Comparison of ENCODE assay signal across 50 mouse cellular contexts in genomic region chr19:24886888-24887287, GRCm38 (mm10). TPM values are rescaled to one million over a fixed set of nuclear protein-coding genes. Genes with fewer than 3 reads are reported as not detected.
"Had no signal": no experiment of that assay in that cellular context is flagged by ENCODE, and none has a peak within 500 bp of the region (broad histone marks: within the 10 kb centered on the region; RNA-seq: fewer than 3 reads in every experiment).

No protein-coding gene starts in this region.

- H3K4me3 ChIP-seq: heart, embryonic 12.5 days; heart, embryonic 13.5 days; heart, embryonic 15.5 days; hindbrain, embryonic 10.5 days; hindbrain, embryonic 12.5 days; hindbrain, embryonic 13.5 days; hindbrain, embryonic 15.5 days; intestine, embryonic 15.5 days; kidney, embryonic 15.5 days; layer of hippocampus, adult 2 months; left cerebral cortex, adult 2 months had no signal

- H3K27me3 ChIP-seq: intestine, embryonic 15.5 days had no signal

- H3K4me2 ChIP-seq: heart, embryonic 11.5 days; heart, embryonic 12.5 days; heart, embryonic 13.5 days; heart, embryonic 15.5 days; hindbrain, embryonic 12.5 days; hindbrain, embryonic 13.5 days; hindbrain, embryonic 14.5 days; hindbrain, embryonic 15.5 days; intestine, embryonic 15.5 days; kidney, embryonic 15.5 days had no signal

- H3K27ac ChIP-seq: heart, embryonic 13.5 days; heart, embryonic 15.5 days; hindbrain, embryonic 10.5 days; hindbrain, embryonic 12.5 days; hindbrain, embryonic 13.5 days; hindbrain, embryonic 14.5 days; hindbrain, embryonic 15.5 days; hindbrain, postnatal 0 days; intestine, embryonic 15.5 days; kidney, embryonic 15.5 days; kidney, postnatal 0 days; layer of hippocampus, adult 2 months; left cerebral cortex, adult 2 months had no signal

- DNase-seq: heart, postnatal 10 days; heart, postnatal 14 days; heart, postnatal 4 days; kidney, adult 11 months; kidney, adult 18-20 months; kidney, adult 2 months; kidney, adult 8-10 months; kidney, adult 9 months; kidney, postnatal 10 days; kidney, postnatal 14 days; kidney, postnatal 25 days; kidney, postnatal 36 days; kidney, postnatal 4 days; layer of hippocampus, adult 9-11 months; layer of hippocampus, postnatal 36 days had no signal

- H3K4me1 ChIP-seq: hindbrain, embryonic 10.5 days; hindbrain, embryonic 13.5 days; hindbrain, embryonic 15.5 days; intestine, embryonic 15.5 days had no signal

- H3K9ac ChIP-seq: heart, embryonic 12.5 days; heart, embryonic 13.5 days; heart, embryonic 15.5 days; hindbrain, embryonic 12.5 days; hindbrain, embryonic 13.5 days; hindbrain, embryonic 14.5 days; hindbrain, embryonic 15.5 days; intestine, embryonic 15.5 days; kidney, embryonic 15.5 days had no signal

- H3K9me3 ChIP-seq: heart, embryonic 12.5 days; heart, embryonic 13.5 days; heart, embryonic 15.5 days; hindbrain, embryonic 10.5 days; hindbrain, embryonic 12.5 days; hindbrain, embryonic 13.5 days; hindbrain, embryonic 15.5 days; intestine, embryonic 15.5 days; kidney, embryonic 15.5 days had no signal

- ATAC-seq: hindbrain, embryonic 16.5 days; hindbrain, postnatal 0 days; inflammation-experienced regulatory T-cells, adult 6 months; intestine, embryonic 15.5 days; intestine, embryonic 16.5 days; intestine, postnatal 0 days had no signal

- H3K36me3 ChIP-seq: heart, embryonic 12.5 days; heart, embryonic 13.5 days; heart, embryonic 15.5 days; hindbrain, embryonic 10.5 days; hindbrain, embryonic 12.5 days; hindbrain, embryonic 13.5 days; hindbrain, embryonic 15.5 days; intestine, embryonic 15.5 days; kidney, embryonic 15.5 days had no signal

RNA-seq across cellular contexts. Expression of gene Foxd4, which starts 14.1 kb away (rescaled TPM):
- total RNA-seq: heart, postnatal 10 days; heart, postnatal 14 days; heart, postnatal 25 days; heart, postnatal 4 days; hematopoietic stem cell, adult 5-6 weeks; hindbrain, postnatal 0 days; layer of hippocampus, adult 18-20 months; layer of hippocampus, adult 2 months; layer of hippocampus, adult 8-10 months; layer of hippocampus, postnatal 10 days; layer of hippocampus, postnatal 14 days; layer of hippocampus, postnatal 25 days; layer of hippocampus, postnatal 36 days; left cerebral cortex, adult 18-20 months; left cerebral cortex, adult 2 months; left cerebral cortex, adult 8-10 months had no signal
- polyA plus RNA-seq: heart, embryonic 11.5 days; heart, embryonic 12.5 days; heart, embryonic 13.5 days; heart, embryonic 14.5 days; heart, embryonic 15.5 days; heart, embryonic 16.5 days; heart, postnatal 0 days; hindbrain, embryonic 16.5 days; inflammation-experienced regulatory T-cells, adult 6 months; intestine, embryonic 14.5 days; intestine, embryonic 15.5 days; intestine, embryonic 16.5 days; intestine, postnatal 0 days; kidney, adult 2 months; kidney, embryonic 14.5 days; kidney, embryonic 15.5 days; kidney, embryonic 16.5 days; kidney, postnatal 0 days; large intestine, adult 2 months had no signal

RNA-seq across cellular contexts. Expression of gene Pgm5, which starts 25.2 kb away (rescaled TPM):
- total RNA-seq: hematopoietic stem cell, adult 5-6 weeks had no signal
